Mouse (Mus musculus) left cerebral cortex, adult 11 months (tissue): ENCODE data around the gene Tsku.

Source experiments
- DNase-seq: peaks from one replicate; pipeline ENCODE4 v3.0.0; 2022; ENCODE audit warnings: low spot score

Tsku gene

GRCm38 (mm10) chr7:98358016-98358415 lies 3.1 kb downstream of the Tsku start:
- DNase-seq = no peak

DNA sequence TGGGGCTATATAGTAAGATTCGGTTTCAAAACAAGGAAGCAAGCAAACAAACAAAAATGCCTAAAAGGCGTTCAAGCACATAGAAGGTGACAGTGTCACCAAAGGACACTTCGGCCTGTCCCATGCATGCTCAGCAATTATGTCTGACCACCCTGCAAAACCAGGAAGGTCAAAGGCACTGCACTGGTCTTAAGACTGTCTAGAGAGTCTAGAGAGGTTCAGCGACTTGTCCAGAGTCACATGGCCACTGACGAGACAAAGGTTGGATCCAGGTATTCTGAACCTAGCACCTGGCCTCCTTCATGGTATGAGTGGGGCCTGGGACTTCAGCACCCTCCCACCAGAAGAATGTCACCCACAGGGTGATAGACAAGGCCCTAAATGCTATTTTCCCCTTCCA lies 3.8 kb downstream of the Tsku start:
- DNase-seq = no peak

- no peak for DNase-seq
These were observed 6.2 kb downstream of the Tsku start for GRCm38 (mm10) chr7:98354921-98355310.

GRCm38 (mm10) chr7:98354160-98354920 lies 6.8 kb downstream of the Tsku start:
- no peak for DNase-seq

DNA sequence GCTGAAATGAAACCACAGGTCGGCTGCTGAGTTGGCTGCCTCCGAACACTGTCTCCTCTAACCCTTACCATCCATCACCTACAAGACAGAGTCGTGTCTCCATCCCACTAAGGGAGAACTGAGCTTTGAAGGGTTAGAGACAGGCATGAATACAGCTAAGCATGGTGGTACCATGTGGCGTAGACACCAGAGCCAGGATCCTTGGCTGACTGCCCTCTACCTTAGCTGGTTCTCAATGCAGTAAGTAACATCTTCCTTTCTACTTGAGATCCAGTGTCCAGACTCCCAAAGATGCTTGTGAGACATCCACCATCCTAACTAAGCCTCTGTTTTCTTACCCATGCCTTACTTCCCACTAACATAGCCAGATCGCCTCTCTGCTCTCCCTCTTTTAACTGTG lies 7.5 kb downstream of the Tsku start:
- DNase-seq = no peak

DNA sequence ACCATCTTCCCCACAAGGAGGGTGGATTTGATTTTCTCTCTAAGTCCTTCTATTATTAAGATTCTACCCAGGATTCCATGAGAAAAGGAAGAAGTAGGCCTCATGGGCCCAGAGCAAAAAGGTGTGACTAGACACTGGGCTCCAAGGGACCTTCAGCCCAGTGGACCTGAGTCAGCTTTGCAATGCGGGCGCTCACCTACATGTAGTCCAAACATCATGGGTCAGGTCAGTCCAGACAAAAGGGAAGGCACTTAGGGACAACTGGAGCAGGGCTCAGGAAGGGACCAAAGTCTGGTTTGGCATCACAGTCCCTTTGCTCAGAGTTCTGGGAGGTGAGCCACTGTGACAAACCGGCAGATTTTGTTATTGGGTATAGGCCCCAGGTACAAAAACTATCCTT lies 9.6 kb downstream of the Tsku start:
- no peak for DNase-seq

GRCm38 (mm10) chr7:98349821-98350220 lies 11.3 kb downstream of the Tsku start:
- DNase-seq = no peak

GRCm38 (mm10) chr7:98349096-98349495 lies 12.0 kb downstream of the Tsku start:
- no peak for DNase-seq

DNA sequence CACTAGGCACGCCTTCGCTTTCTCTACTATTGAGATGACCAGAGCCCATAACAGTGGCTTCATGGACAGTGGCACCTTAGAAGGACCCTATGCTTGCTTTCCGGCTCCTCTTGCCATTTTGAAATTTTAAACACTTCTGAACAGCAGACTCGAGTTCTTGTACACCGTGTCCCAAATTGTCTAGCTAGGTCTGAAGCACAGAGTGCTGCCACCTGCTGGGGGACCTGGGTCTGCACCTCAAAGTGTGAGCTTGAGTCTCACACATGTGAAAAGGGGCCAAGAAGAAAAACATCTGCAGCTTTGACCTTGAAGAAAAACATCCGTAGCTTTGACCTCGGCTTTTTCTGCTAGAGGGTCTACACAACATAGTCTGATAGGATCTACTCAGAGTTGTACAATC lies 13.1 kb downstream of the Tsku start:
- DNase-seq = no peak

- DNase-seq = no peak
These were observed 13.7 kb downstream of the Tsku start for GRCm38 (mm10) chr7:98347471-98347870.

- no peak for DNase-seq
These were observed 16.1 kb downstream of the Tsku start for GRCm38 (mm10) chr7:98345036-98345435.

DNA sequence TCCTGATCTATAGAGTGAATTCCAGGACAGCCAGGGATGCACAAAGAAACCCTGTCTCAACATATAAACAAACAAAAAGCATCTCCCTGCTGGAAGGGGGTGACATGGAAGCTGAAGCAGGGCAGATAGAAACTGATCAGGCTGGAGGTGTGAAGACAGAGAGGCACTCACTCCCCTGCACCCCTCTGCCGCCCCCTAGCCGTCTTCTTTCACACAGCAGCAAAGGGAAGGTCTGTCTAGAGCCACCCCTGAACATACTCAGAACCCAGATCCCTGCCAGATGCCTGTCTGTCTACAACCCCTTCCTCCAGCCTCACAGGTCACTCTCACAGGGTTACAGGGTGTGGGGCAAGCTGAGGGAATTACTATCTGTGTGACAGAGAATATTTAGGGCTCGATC lies 16.8 kb downstream of the Tsku start:
- DNase-seq = no peak

DNA sequence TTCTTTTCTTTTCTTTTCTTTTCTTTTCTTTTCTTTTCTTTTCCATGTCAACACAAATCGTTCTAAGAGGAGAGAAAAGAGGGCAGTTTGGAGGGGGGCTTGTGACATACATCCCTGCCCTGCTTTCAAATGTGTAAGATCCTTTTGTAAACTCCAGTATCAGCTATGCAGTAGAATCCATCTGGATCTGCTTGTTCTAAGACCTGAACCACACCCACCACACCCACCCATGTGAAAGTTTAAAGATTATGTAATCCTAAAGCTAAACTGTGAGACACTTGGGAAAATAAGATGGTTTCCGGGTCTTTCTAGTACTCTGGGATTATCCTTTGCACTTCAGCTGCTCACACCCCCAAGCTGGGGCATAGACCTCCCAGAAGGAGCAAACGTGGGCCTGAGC lies 18.9 kb downstream of the Tsku start:
- no peak for DNase-seq

DNA sequence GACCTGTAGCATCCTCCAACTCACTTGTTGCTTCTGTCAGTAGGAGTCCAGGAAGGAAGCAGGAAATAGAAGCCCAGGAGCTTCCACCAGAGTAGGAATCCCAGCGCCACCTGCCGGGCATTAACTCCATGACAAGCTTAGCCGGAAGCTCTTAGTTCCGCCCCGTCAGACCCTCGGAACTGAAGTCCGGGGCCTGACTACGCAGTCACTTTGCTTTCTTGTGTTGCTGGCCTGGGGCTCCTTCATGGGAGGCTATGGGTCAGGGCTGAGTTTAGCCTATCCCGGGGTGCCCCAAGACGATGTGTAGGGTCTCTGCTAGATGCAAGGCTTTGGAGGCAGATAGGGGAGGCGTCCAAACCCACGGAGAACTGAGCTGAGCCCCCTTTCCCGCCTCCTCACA lies 19.7 kb downstream of the Tsku start:
- peak; percentile 58 for DNase-seq

DNA sequence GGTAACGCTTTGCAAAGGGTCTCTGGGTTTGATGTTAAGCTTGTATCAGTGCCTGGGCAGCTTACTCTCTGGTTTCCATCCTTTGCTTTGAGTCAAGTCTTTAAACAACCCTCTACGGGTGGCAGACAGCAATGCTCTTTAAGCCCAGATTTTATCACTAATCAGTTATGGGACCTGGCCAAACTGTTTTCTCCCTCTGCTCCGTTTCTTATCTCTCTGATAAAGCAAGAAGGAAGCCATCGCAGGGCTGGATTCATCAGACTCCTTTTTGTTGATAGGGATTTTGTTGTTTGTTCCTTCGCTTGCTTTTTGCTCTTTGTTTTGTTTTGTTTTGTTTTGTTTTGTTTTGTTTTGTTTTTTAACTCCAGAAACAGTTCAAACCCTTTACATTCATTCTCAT lies 20.8 kb downstream of the Tsku start:
- no peak for DNase-seq

DNA sequence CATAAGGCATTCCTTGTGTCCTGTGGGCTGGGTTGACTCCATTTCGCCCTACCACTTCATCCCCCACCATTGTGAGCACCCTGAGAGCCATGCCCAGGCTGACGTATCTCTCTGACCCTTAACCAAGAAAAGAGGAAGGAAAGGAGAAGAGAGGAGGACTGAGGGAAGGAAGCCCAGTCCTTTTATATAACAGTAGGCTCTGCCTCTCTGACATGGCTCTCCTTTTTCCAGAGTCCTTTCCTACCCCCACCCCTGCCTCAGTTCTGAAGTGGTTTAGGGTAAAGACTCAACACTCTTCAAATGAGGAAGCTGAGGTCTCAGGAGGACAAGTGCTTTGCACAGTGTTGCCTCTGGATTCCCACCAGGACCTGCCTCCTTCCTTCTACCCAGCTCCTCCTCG lies 27.1 kb downstream of the Tsku start:
- DNase-seq = no peak

- DNase-seq = no peak
These were observed 27.6 kb downstream of the Tsku start for GRCm38 (mm10) chr7:98333507-98333906.

DNA sequence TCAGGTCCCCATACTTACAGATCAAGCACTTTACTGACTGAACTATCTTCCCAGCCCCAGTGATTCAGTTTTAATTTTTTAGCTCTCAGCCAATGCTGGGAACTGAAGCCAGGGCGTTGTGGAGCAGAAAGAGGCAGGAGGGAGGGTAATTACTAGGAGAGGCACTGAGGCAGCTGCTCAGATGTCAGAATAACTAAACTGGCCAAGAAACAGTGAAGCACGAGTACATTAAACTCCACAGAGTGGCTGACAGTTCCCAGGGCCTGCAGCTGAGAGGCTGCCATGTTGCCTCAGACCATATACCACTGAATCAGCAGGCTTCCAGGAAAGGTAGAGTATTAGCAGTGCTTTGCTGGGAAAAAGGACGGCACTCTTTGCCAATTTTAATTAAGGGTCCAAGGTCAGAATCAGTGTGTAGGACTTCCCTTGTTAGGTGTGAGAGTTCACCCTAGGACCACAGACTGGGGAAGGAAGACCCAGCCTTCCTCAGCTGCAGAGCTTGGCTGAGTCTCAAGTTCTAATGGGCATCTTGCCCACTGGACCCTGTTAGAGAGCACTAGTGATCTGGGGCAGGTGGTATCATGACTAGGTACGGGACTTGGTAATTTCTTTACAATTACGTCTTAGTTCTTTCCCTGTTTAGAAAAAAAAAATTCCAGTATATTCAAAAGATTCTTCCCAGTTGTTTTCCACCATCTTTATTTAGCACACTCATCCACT lies 28.3 kb downstream of the Tsku start:
- no peak for DNase-seq

DNA sequence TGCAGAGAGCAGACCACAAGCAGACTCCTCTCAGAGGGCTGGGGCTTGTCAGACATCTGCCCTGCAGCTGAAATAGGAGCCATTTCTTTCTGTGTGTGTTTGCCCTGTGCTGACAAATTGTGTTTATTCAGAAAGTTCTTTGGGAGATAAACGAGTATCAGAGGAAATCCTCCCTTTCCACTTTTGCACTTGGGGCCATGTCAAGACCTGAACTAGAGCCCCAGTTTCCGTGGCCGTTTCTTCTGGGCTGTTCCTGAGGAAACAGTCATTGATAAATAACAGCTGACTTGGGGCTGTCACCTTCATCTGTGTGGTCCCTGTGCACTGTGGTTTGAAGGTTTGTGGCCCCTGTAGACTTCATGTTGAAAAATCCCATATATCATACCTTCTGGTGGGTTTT lies 29.2 kb downstream of the Tsku start:
- DNase-seq = no peak

DNA sequence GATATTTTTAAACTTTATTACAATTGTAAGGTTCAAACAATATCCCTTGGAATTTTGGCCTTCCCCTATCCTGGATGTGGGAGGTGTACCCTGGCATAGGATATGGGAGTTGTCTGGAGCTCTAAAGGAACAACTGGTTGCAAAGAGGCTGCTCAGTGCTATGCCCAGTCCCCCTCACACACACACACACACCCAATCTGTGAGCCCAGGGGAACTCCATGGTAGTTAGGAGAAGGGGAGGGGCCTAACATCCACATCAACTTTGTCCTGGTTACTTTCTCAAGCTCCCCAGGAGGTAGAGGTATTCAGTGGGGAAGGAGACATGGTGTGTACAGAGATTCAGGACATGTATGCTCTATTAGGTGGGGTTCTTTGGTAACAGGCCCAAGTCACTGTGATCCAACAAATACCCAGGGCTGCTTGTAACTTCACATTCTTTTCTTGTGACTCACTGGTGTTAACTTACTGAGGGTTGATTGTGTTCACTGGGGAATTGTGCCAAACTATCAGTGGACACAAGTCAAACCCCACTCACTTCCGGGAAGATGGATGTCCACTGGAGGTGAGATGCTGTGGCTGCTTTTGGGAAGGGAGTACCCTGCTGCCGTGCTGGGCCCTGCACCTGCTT lies 30.6 kb downstream of the Tsku start:
- DNase-seq = no peak

DNA sequence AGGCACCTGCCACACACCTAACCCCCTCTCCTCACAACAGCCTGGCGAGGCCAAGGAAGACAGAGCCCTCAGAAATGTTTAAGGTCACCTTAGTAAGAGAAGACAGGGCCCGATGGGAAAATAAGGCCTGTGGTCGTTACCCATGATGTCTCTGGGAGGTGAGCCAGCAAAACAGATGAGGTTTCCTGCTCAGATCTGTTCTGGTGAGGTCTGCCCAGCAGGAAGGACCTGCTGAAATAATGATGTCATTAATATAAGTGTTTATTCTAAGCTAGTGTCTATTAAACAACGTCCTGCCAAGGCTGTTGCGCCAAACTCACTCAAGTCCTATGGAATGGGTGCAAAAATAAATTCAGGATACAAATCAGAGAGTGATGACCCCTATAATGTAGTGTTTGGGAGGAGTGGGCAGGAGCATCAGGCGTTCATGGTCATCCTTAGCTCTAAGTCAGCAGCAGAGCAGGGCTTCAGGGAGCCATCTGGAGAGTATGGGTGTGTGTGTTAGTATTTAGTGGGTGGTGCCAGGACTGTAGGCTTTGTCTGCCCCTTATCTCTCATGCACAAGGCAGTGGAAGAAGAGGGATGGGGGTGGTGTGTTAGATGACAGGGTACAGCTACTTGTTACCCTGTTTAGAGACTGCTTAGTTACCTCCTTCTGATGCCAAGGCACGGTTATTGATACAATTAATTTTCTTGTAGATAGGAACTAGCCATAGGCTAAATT lies 31.3 kb downstream of the Tsku start:
- DNase-seq = no peak

GRCm38 (mm10) chr7:98328311-98328710 lies 32.8 kb downstream of the Tsku start:
- DNase-seq = no peak

DNA sequence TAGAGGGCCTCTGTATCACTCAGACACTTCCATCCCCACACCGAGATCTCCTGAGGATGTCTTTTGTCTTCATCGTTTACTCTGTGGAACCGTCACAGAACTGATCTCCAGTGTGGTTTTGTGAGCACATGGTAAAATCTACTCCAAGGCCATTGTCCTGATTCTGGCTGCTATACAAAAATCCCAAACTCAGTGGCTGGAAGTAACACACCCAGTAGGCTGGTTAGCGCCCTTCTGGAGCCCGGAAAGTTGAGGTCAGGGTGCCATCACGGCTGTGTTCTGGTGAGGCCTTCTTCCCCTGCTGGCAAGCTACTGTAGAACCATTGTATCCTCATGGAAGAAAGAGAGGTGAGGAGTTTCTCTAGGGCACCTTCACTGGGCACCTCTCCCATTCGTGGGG lies 35.1 kb downstream of the Tsku start:
- no peak for DNase-seq
